Mouse (Mus musculus) left cerebral cortex, adult 8-10 months (tissue): ENCODE results near the gene Cldn2. TPM values are rescaled to one million over a fixed set of nuclear protein-coding genes. Genes with fewer than 3 reads are reported as not detected.
A peak's percentile ranks its signal among the peaks of the same experiment; 100 is the strongest.
"Not testable (repeated sequence)": the region's sequence is repeated elsewhere in the genome, so short reads cannot be mapped to it uniquely, and the experiment has no call there.

Experiments
- DNase-seq, 2 experiments: peaks; one replicate each; pipeline ENCODE4 v3.0.0; 2022; ENCODE audit warnings: low spot score in 2 of 2
- total RNA-seq, 4 experiments: library from RNA; stranded (reverse); gene quantifications; 2 replicates each; pipeline ENCODE4 v1.2.4; 2022

Gene Cldn2
- total RNA-seq, result 1 to 10 TPM in 1 of 4 experiments, under 1 TPM in 3; 0.20 to 2.2 (median 0.34) TPM

DNA sequence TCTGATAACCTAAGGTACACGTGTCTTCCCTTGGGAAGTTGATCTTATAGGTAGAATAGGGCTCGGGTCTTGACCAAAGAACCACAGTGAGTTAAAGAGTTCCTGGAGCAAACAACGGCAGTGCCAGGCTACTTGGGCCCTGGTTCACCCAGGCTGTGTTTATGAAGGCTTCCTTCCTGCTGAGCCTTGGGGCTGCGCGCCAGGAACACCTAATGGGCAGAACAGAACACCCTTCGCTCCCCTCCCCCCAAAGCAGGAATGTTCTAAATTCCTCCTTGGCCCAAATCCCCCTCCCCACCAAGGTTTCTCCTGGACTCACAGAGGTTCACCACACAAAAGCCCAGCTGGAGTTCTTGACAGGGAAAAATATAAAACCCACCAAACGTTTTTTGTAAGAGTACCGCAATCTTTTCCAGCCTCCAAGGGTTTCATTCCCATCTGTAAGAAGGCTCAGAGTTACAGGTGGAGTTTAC, at the start of gene Cldn2:
Gene Cldn2 (plus strand): TSS at position 423 of the 473 bp plus-strand sequence.
- no peak for DNase-seq

GRCm38 (mm10) chrX:139751855-139752254, 48.8 kb upstream of the Cldn2 start:
- DNase-seq, result no peak

GRCm38 (mm10) chrX:139758634-139759033, 42.0 kb upstream of the Cldn2 start:
- DNase-seq, result not testable (repeated sequence)

- no peak for DNase-seq
These were observed 38.1 kb upstream of the Cldn2 start for GRCm38 (mm10) chrX:139762546-139762945.

DNA sequence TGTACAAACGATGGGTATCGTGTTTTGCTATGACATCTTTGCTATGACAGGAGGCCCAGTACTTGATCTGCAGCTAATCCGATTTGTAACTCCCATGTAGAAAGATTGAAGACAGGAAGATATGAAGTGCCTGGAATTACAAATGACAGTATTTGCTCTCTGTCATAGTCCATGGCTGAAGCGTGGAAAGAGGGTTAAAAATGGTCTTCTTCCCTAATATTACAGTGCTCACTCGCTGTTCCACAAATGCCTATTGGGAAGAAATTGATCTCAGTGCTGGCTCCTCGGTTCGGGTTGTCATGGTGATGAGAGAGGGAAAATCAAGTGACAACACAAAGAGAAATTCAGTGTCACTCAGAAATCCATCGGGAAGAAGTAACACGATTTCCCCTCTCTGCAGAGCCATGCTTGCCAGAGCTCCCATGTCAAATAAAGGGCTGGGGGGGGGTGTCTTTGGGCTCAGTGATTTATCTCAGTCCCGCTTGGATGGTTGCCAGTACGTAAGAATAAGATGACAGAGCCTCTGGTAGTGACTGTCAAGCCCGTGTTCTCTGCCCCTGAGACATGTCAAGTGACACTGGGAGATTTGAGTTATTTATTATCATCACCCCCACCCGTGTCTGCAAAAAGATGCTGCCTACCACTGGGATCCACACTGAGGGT, 30.5 kb upstream of the Cldn2 start:
- DNase-seq, result no peak

GRCm38 (mm10) chrX:139774309-139775083, 26.1 kb upstream of the Cldn2 start:
- DNase-seq, result peak in 1 of 2 experiments; percentile 3

DNA sequence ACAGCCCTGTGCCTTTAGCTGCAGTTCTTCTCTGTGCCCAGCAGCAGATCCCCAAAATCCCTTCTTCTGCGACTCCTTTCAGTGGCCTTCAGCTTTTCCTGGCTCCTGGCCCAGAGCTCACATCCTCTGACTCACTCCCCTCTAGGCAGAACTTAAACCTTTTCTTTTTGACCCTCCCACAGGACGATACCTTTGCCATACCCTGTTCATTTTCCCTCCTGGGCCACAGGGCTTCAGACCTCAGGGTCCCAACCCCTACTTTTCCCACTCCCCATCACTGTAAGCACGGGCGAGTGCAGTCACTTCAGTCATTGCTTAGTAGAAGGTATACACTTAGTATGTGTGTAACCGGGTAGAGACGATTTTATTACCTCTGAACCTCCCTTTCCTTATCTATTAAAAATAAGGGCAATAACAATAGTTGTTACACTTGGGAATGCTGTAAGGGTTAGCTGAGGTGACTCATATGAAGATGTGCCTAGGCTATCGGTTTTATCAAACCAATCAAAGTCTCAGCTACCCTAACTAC, 25.5 kb upstream of the Cldn2 start:
- no peak for DNase-seq

GRCm38 (mm10) chrX:139777357-139777756, 23.3 kb upstream of the Cldn2 start:
- no peak for DNase-seq

DNA sequence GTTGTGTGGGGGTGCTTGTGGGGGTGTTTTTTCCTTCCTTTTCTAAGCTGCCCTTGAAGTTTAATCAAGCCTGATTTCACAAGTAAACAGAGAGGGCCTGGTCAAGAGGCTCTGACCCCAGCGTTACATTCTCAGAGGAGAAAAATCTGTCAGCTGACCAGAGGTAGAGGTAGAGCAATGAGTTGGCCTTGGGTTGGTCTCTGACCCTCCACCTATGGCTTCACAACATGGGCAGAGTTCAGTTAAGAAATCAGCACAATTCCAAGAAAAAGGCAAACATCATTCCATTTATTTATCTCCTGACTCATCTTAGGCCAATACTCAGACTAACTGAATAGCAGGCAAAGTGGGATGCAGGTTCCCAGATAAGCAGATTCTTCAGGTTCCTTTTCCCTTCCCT, 21.7 kb upstream of the Cldn2 start:
- no peak for DNase-seq

- DNase-seq, result no peak
These were observed 21.2 kb upstream of the Cldn2 start for GRCm38 (mm10) chrX:139779401-139779800.

DNA sequence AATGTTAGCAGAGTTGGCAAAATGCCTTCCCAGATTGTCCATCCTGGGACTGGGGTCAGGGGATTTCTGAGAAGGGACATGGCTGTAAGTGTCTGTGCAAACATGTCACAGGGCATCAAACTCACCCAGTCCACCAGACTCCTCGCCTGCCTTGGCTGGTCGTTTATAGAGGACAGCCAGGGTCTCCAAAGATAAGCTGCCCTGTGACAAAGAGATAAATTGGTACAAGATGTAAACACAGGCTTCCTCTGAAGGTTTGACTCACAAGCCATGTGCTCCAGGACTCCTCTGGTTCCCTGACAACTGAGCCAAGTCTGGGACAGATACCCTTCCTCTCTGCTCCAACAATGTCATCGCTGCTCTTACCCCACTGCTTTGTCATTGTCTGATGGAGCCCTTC, 19.6 kb upstream of the Cldn2 start:
- DNase-seq, result no peak

- no peak for DNase-seq
These were observed 19.1 kb upstream of the Cldn2 start for GRCm38 (mm10) chrX:139781563-139781962.

GRCm38 (mm10) chrX:139782278-139783044, 18.2 kb upstream of the Cldn2 start, which contains the start of gene Ripply1:
Gene Ripply1, minus strand, starts transcription at chrX:139782353.
- DNase-seq, result no peak

DNA sequence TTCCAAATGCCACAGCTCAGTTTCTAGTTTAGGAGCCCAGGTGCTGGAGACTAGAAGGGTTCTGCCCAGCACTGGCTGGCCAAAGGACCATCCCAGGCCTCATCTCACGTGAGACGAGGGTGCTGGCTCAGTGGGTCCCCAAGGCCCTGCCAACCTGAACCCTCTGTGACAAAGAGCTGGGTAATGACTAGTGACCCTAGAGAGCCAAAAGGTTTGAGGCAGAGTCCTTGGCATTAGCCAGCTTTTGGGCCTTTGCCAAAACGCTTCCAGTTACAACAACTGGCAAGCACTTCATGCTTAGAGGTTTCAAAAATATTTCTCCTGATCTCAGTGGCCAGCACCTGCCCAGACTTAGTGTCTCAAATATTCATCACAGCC, 17.6 kb upstream of the Cldn2 start:
- no peak for DNase-seq

- no peak for DNase-seq
These were observed 14.9 kb upstream of the Cldn2 start for GRCm38 (mm10) chrX:139785764-139786163.

- no peak for DNase-seq
These were observed 6.4 kb upstream of the Cldn2 start for GRCm38 (mm10) chrX:139794072-139794845.

GRCm38 (mm10) chrX:139796037-139796436, 4.6 kb upstream of the Cldn2 start:
- no peak for DNase-seq

DNA sequence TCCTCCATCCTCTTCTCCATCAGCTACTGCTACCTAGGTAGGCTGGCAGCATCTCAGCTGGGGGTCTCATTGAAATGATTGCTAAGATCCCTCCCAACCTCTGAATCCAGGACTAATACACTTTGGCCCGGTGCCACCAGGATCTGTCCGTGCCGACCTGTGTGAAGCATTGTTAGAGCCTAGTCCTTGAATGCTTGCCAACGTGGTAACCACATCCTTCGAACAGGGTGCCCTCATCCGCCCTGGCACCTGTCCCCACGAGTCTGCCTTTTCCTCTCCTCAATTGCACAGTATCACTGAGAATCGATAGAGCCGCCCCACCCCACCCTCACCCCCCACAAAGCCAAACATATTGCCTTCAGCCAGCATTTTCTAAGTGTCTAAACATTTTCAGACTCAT, 2.8 kb upstream of the Cldn2 start:
- DNase-seq, result no peak

DNA sequence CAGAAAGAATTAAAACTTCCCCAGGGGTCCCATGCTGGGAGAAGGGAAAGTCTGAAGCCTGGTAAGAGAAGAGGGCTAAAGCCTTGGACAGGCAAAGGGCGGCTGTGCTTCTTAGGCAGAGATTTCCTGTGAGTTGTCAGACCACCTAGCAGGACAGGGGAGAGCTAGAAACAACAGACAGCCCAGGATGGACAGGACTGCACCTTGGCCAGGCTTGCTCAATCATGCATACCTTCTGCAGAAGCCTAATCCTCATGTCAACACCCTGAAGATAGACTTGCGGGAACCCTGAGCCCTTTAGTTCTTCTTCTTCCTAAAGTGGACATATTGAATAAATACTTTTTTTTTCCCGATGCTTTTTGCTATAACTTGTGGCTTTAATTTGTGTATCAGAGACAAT, 675 bp upstream of the Cldn2 start:
- DNase-seq, result no peak

DNA sequence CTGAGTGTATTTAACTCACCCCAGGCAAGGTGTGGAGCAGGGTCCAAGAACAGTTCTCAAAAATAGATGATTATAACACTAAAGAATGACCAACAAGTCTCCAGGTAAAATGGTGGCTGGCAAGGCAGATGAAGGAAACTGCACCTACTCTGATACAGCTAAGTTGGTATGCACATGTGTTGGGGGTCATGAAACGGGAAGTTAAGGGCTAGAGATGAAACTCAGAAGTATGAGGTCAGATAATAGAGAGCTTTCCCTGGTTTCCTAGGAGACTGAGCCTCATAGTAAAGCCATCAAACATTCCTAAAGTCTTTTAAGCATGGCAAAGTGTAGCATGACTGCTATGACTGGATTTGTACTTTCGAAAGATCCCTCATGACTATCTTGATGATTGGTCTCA, 2.4 kb downstream of the Cldn2 start:
- DNase-seq, result no peak

GRCm38 (mm10) chrX:139805918-139806317, 5.3 kb downstream of the Cldn2 start:
- no peak for DNase-seq
